Mouse (Mus musculus): Measurements from ENCODE around the gene Epb41l4b.

Gene Epb41l4b

GRCm38 (mm10) chr4:56946641-56947640, 196.3 kb downstream of the Epb41l4b start, which contains the start of gene Tmem245:
TSS of gene Tmem245 (minus strand) at chr4:56947437.
- DNase-seq (ENCODE audit: extremely low read depth, low read depth, low spot score) = peak; percentile 73

- no peak for DNase-seq (ENCODE audit: extremely low read depth, low read depth, low spot score)
These were observed 197.1 kb downstream of the Epb41l4b start for GRCm38 (mm10) chr4:56946180-56946579.

- no peak for DNase-seq (ENCODE audit: extremely low read depth, low read depth, low spot score)
These were observed 199.0 kb downstream of the Epb41l4b start for GRCm38 (mm10) chr4:56944286-56944685.

GRCm38 (mm10) chr4:56943258-56943657, 200.0 kb downstream of the Epb41l4b start:
- DNase-seq (ENCODE audit: extremely low read depth, low read depth, low spot score) = no peak

GRCm38 (mm10) chr4:56942567-56942966, 200.7 kb downstream of the Epb41l4b start:
- DNase-seq (ENCODE audit: extremely low read depth, low read depth, low spot score) = peak; percentile 39

Measured in fat pad, adult 2 months (tissue).